Mouse (Mus musculus): ENCODE measurements around the gene Treh.
"Not testable (repeated sequence)": the region's sequence is repeated elsewhere in the genome, so short reads cannot be mapped to it uniquely, and the experiment has no call there.

Gene Treh

DNA sequence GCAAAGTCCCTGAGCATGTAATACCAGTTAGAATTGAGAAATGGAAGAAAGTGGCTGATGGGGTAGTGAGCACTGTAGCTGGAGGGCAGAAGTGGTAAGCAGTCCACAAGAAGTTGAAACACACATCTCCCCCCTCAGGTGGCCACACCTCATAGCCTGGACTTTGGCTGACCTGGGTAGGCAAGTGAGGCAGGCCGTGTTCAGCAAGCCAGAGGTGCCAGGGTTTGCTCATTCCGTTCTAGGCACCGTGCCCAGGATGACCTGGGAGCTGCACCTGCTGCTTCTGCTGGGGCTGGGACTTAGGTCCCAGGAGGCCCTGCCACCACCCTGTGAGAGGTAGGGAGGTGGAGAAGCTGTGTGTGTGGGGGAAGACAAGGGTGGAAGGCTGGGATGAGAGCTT lies at the start of gene Treh:
Gene Treh (plus strand): TSS at position 229 of the 400 bp plus-strand sequence.
- no peak for DNase-seq (ENCODE audit: low spot score in 2 of 2)

DNA sequence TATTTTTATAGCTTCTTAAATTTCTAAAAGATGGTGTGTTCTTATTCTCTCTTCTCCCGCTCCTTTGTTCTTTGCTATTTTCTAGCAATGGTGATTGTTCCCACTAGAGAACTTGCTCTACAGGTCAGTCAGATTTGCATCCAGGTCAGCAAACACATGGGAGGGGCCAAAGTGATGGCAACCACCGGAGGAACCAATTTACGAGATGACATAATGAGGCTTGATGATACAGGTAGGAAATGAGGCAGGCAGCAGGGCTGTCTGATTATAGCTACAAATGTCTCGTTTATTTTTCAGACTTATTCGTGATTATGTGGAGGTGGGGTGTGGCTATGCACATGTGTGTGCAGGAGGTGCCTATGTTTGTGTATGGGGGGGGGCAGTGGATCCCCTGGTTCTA lies 48.6 kb upstream of the Treh start:
- no peak for DNase-seq (ENCODE audit: low spot score in 2 of 2)

DNA sequence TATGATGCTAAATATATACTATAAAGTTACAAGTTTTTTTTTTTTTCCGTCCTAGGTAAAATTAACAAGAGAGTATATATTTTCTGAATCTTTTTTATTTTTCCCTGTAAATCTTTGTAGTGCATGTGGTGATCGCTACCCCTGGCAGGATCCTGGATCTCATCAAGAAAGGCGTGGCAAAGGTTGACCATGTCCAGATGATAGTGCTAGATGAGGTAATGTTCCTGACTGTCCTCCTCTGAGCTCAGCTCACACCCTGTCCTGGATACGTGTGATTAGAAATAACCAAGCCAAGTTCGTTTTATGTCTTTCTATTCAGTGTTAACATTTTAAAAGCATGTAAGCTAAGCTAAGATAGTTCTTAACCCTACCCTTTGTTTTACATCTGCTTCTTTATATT lies 46.8 kb upstream of the Treh start:
- DNase-seq (ENCODE audit: low spot score in 2 of 2) = no peak

DNA sequence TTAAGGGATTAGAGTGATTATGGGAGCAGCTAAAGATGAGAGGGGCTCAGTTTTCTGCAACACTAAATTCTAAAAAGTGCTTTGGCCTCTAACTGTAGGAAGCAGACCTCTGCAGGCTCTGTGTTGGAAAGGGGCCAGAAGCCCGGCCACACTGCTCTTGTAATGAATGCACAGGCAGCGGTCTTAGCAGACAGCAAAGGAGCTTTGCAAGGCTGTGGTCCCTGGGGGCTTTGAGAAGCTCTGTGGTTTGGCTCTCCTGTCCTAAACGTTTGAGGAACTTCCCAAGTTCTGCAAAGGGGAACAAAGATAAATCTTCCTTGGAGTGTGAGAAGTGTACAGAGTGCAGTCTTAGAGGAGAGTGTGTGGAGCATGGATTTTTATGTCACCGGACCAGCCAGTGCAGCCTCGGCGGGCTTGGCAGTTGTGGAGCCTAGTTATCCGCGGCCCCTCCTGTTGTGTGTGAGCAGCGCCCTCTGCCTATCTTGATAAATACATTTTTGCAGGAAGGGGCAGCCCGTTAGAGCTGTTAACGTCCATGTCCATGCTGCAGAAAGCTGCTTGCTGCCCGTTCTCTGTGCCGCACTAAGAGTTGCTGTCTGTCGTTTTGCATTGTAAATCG lies 35.4 kb upstream of the Treh start:
- DNase-seq (ENCODE audit: low spot score in 2 of 2) = no peak

DNA sequence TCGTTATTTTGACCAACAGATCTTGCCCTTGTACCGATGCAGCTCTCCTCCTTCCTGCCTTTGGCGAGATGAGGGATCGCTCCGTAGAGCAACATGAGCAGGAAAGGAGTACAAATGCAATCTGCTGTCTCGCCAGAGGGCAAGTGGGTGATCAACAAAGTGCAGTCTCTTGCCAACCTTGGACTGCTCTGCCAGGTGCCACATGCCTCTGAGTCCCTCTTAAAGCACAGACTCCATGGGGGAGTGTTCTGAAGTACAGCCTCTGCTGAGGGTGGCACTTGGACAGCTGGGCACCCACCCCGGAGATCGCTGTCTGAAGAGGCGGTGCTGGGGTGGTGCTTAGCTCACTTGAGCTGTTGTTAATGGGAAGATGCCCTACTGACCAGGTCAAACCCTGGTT lies 34.3 kb upstream of the Treh start:
- not testable (repeated sequence) for DNase-seq (ENCODE audit: low spot score in 2 of 2)

DNA sequence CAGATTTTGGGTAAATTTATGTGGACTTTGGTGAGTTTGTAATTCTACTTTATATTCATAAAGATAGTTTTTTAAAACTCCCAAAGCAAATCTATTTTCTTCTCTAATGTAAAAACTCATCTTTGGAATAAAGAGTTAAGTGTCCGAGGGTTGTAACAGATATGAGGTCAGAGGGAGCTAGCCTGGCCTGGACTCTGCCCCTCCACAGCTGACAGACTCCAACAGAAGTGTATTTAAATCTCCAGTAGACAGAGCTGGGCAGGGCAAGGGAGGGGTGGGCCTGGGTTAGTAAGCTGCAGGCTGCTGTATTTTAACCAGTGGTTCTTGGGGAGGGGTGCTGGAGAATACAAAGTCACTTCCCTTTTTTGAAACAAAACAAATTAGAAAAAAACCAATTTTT lies 33.0 kb upstream of the Treh start:
- DNase-seq (ENCODE audit: low spot score in 2 of 2) = not testable (repeated sequence)

DNA sequence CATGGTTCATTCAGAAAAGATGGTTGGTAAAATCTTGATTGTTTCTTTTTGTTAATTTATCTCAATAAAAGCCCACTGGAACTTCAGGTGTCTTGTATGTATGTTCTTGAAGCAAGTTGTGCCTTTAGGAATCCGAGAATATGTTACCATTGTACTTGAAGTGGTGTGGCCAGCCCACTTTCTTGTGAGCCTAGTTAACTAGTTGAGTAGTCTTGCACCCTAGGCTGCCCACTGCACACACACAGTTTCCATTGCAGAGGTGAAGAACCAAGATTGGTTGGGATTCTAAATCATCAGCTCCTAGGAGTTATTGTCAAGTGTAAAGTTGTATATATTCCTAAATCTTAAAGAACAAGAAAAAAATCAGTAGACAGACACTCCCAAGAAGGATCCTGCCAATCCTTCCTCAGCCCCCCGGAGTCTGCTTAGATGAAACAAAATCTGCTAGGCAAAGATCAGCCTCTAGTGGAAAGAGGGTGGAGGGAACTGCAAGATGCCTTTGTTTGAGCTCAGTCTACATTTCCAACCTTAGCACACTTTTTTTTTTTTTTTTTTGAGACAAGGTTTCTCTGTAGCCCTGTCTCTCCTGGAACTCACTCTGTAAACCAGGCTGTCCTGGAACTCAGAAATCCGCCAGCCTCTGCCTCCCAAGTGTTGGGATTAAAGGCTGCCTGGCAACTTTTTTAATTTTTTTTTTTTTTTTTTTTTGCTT lies 32.2 kb upstream of the Treh start:
- DNase-seq (ENCODE audit: low spot score in 2 of 2) = no peak

DNA sequence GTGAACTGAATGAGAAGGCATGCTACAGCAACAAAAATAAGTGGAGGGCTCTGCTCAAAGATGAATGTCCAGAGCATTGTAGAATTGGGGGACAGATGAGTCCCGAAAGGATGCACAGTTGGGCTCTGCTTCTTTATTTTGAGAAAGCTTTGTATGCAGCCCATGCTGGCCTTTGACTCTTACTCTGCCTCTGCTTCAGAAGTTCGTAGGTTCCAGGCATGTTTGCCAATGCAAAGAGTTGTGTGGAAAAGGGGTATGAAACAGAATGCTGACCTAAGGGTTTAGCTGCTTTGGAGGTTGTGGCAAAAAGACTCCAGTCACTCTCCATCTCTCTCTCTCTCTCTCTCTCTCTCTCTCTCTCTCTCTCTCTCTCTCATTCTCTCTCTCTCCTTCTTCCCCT lies 31.4 kb upstream of the Treh start:
- no peak for DNase-seq (ENCODE audit: low spot score in 2 of 2)

DNA sequence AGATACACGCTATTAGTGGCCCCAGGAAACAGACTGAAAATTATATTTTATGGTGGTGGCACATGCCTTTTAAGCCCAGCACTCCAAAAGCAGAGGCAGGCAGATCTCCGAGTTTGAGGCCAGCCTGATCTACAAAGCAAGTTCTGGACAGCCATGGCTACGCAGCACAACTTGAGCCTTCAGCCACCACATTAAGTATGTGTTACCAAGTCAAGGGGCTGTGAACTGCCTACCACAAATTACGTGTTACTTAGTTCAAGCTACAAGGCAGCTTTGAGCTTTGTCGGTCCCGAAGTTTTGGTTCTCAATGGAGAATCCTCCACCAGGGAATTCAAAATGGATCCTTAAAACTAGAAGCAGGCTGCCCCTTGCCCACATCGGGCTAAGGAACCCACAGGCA lies 29.9 kb upstream of the Treh start:
- no peak for DNase-seq (ENCODE audit: low spot score in 2 of 2)

DNA sequence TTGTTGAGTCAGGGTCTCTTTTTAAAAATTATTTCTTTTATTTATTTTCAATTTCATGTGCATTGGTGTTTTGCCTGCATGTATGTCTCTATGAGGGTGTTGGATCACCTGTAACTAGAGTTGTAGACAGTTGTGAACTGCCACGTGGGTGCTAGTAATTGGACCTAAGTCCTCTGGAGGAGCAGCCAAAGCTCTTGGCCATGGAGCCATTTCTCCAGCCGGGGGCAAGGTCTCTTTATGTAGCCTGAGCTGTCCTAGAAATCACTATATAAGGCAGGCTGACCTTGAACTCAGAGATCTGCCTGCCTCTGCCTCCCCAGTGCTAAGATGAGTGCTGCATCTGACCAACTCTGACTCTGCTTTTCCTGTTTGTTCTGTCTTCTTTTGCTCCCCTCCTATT lies 28.8 kb upstream of the Treh start:
- DNase-seq (ENCODE audit: low spot score in 2 of 2) = no peak

DNA sequence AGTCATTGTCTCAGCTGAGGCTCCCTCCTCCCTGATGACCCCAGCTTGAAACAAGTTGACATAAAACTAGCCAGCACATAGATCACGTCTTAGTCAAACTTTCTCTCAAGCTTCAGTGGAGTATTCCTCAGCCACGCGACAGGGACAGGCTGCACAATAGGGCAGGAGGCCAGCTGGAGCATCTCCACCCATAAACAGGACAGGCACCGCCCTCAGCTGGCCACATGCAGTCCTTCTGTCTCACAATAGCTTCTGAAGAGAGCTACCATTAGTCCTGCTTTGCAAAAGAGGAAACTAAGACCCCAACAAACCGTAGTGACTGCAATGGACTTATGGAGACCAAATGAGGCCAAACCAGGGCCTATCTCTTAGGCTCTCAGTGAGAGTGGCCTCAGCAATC lies 27.6 kb upstream of the Treh start:
- peak in 1 of 2 experiments; percentile 61 for DNase-seq (ENCODE audit: low spot score in 2 of 2)

DNA sequence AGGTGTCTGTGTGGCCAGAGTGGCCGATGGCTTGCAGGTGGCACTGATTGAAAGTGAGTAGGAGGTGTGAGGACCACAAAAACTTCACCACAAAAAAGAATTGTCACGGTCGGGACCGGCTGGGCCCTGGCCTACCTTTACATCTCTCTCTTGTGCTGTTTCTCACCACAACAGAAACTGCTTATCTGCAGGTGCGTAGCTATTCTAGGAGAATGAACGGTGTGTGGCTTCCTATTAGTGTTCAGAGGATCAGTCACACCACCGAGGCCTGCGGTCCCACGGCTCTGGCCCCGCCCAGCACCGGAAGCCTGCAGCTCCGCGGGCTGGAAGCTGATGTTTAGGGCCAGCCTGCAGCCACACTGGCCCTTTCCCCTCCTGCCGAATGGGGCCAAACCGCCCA lies 27.1 kb upstream of the Treh start:
- no peak for DNase-seq (ENCODE audit: low spot score in 2 of 2)

DNA sequence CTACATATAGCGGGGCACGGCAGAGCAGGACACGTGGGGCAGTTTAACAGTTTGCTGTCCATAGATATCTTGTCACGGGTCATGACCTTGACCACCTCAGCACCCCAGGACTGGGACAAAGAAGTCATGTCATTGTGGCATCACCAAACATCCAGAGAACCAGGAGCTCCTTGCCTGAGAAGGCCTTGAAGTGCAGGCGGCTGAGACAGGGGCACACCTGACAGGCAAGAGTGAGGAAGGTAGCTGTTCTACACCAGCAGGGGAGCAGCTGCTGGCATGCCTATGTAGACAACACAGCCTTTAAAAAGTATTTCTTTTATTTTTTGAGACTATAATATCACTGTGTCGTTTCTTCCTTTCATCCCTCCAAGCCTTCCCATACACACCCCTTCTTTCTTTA lies 26.7 kb upstream of the Treh start:
- no peak for DNase-seq (ENCODE audit: low spot score in 2 of 2)

DNA sequence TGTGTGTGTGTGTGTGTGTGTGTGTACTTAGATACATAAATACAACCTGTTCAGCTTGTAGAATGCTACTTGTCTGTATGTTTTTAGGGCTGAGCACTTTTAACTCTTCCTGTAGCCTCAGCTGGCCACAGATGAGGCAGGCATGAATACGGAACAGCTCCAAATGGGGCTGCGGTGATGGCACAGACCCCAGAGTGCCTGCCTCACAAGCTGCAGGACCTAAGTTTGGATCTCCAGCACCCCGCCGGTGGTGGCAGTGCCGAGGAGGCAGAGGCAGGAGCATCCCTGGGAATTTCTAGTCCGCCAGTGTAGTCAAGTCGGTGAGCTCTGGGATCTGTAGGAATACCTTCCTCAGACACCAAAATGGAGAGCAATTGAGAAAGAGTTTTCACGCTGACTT lies 26.0 kb upstream of the Treh start:
- DNase-seq (ENCODE audit: low spot score in 2 of 2) = no peak

DNA sequence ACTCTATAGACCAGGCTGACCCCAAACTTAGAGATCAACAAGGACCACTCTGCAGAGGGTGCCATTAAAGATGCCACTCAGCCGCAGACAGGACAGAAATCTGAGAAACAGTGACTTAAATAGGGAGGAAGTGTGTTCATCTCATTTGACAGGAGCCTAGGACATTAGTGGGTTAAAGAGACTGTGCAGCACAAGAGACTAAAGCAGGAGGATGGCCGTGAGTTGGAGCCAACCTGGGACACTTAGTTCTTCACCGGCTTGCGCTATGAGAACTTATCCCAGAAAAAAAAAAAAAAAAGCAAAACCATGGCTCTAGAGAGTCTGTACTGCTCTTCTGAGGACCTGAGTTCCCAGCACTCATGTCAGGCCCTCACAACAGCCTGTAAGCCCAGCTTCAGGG lies 25.4 kb upstream of the Treh start:
- no peak for DNase-seq (ENCODE audit: low spot score in 2 of 2)

DNA sequence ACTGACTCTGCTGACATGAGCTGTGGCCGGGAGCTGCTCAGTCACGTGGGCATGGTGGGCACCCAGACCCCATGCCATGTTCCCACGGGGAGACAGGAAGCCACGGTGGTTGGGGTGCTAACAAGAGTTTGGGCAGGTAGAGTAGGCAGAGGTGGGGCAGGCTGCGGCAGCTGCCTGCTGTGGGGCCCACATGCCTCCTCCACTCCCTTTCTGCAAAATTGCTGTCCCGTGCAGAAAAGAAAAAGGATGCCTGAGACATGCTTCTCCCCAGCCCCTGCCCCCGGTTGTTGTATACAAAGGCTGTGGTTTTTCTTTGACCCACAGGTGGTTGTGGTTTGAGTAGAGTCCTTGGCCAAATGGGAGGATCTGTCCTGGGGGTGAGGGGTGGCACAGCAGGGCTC lies 24.2 kb upstream of the Treh start:
- DNase-seq (ENCODE audit: low spot score in 2 of 2) = no peak

DNA sequence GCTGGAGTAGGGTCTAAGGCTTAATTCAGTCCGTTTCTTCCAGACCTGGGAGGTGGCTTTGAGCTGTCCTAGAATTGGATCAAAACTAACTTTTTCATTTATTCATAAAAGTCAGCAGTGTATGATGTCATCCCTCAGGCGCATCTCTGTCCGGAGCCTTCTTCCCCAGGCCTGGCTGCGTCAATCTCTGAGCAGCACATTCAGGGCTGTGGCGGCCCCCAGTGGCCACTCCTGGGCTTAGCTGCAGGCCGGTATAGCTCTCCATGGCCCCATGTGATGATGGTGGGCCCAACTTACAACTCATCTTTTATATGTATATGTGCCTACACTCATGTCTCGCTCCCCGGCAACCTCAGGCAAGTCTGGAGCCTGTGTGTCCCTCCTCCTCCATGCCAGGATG lies 21.0 kb upstream of the Treh start:
- DNase-seq (ENCODE audit: low spot score in 2 of 2) = peak; percentile 57 to 77

DNA sequence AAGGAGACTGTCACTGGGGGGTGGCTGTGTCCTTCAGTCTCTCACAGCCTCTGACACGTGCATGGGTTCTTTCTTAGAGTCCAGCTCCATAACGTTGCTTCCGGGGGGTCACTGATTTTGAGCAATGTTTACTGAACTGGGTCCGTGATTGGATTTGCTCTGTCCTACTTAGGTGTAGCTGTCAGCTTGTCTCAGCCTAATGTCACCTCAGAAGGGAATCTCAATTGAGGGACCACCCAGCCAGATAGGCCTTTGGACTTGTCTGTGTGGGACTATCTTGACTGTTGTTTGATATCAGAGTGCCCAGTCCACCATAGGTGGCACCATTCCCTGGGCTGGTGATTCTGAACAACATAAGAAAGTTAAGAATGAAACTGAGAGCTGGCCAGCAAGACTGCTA lies 19.1 kb upstream of the Treh start:
- DNase-seq (ENCODE audit: low spot score in 2 of 2) = no peak

DNA sequence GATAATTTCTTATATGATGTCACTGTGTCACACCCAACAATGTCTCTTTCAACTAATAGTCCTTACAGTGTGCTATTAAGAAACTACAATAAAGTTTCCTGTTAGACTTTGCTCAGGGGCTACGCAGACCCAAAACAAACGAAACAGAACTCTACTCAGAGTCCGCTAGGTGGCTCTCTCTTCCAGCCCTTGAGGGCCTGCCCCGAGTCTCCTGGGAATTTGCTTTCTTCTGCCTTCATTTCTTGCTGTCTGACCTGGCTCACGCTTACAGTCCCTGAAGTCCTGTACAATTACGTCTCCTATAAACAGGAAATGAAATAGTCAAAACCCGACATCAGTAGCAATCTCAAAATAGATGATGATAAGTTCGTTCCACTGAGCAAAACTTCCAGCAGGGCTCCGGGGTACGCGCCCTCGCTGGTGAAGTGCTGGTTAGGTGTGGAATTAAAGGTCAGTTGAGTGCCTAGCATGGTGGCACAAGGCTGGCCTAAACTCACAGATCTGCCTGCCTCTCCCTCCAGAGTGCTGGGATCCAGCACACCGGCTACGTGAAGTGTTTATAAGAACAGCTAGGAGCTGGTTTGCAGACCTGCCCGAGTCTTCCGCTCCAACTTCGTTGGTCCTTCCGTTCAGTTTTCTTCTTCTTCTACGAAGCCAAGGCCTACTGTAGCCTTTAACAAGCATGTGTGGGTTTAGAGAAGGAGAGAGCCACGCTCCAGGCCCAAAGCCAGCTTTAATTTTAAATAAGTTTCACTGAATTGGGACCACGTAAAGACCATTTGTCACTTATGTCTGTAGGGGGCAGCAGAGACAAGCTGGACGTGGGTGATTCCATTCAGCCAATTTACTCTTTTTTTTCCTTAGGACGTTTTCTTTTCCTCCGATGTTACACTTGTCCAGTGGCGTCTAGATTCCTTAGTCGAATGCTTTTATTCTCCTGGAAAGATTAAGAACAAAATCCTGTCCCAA lies 17.7 kb upstream of the Treh start:
- peak; percentile 35 to 54 for DNase-seq (ENCODE audit: low spot score in 2 of 2)

DNA sequence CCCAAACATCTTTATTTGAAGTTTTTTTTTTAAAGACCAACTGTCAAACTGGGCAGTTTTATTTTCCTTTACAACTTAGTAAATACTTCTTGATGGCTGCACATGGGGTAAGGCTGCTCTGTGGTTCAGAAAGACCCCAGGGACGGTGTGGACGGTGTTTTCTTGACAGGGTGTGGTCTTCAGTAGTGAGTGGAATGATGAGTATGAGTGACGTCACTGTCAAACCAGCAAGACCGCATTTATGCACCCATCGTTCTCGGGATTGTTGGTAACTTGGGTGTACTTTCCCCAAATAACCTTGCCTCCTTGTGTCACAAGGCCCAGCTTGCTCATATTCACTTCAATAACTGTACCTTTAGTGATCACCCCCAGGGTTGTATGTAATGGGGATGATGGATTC lies 9.3 kb upstream of the Treh start:
- no peak for DNase-seq (ENCODE audit: low spot score in 2 of 2)

DNA sequence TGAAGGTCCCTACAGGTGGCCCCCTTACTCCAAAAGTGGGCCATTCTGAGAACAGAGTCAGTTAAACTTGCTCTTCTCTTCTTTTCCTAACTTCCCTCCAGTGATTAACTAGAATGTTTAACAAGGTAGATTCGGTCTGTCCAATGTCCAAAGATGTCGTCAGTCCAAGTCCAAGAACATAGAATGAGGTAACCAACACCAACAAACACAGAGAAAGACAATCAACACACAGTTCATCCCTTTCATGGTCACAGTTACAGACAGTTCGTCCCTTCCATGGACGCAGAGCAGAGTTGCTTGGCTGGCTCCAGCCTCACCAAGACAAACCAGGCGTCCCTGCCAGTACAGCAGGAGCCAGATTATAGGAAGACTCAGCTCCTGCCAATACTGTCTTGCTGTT lies 1.6 kb upstream of the Treh start:
- no peak for DNase-seq (ENCODE audit: low spot score in 2 of 2)

DNA sequence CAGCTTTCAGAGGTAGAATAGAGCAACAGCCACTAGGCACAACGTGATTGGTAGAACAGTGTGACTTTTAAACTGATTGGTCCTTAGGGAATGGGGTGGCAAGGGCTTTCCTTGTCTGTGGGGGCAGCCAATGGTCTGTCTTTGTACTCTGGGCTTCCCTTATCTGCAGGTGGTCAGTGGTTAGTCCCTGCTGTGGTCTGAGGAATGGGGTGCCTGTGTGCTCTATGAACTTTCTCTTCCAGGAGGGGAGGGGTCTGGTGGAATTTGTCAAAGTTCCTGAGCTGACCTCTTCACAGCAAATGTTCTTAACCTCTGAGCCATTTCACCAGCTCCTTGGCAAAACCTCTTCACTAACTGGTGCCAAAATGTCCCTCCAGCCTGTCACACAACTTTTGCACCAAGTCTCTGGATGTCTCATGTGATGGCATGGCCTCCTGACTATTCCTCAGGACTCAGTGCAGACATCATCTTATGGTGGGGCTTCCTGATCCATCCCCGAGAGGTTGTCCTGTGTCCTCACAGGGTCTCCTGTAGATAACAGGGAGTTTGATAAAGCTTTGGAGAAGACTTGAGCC lies 655 bp upstream of the Treh start:
- no peak for DNase-seq (ENCODE audit: low spot score in 2 of 2)
